Mouse (Mus musculus) liver, embryonic 12.5 days (tissue): ENCODE measurements around the gene Gm5475. TPM values are rescaled to one million over a fixed set of nuclear protein-coding genes. Genes with fewer than 3 reads are reported as not detected.

Source experiments
- ATAC-seq: fragments of 200-750 bp; cut with Nextera tagmentation; 2 replicates; pipeline ENCODE4 v1.8.0; 2017; ENCODE audit warnings: moderate number of reproducible peaks, mild to moderate bottlenecking, moderate library complexity
- H3K27ac ChIP-seq: fragments of 300-500 bp; sonication (generic); 2 replicates; pipeline ENCODE4 v1.5.1; 2016; ENCODE audit warnings: mild to moderate bottlenecking
- H3K27me3 ChIP-seq: fragments of 300-500 bp; sonication (generic); replicated peaks from 2 replicates; pipeline ENCODE4 v1.6.1; 2016; ENCODE audit warnings: mild to moderate bottlenecking, moderate library complexity
- H3K36me3 ChIP-seq: fragments of 300-500 bp; sonication (generic); 2 replicates; pipeline ENCODE4 v1.6.1; 2016; ENCODE audit warnings: mild to moderate bottlenecking, moderate library complexity
- H3K4me1 ChIP-seq: fragments of 300-500 bp; sonication (generic); 2 replicates; pipeline ENCODE4 v1.6.1; 2016
- H3K4me2 ChIP-seq: fragments of 300-500 bp; sonication (generic); 2 replicates; pipeline ENCODE4 v1.6.1; 2016; ENCODE audit warnings: mild to moderate bottlenecking, moderate library complexity
- H3K4me3 ChIP-seq: fragments of 300-500 bp; sonication (generic); 2 replicates; pipeline ENCODE4 v1.5.1; 2016; ENCODE audit warnings: mild to moderate bottlenecking, moderate library complexity
- H3K9ac ChIP-seq: fragments of 300-500 bp; sonication (generic); 2 replicates; pipeline ENCODE4 v1.6.1; 2016; ENCODE audit warnings: mild to moderate bottlenecking, moderate library complexity
- H3K9me3 ChIP-seq: fragments of 300-500 bp; sonication (generic); replicated peaks from 2 replicates; pipeline ENCODE4 v1.6.1; 2016; ENCODE audit warnings: mild to moderate bottlenecking, moderate library complexity
- WGBS: fragments of 180-500 bp; shearing (Covaris S2); methylation state at CpG from one replicate; pipeline ENCODE4 v1.1.7; 2016; ENCODE audit not compliant: insufficient replicate concordance; 5-methylcytosine and 5-hydroxymethylcytosine counted together
- polyA plus RNA-seq: library from polyadenylated mRNA; unstranded; fragments of >200 nt; fragmentation: Nextera tagmentation; extraction: Ambion mirVana; gene quantifications from 2 replicates; pipeline ENCODE4 v1.2.1, GENCODE M21; 2016

The Gm5475 gene
- polyA plus RNA-seq, 1 experiment from 2014 or later: 0.08 TPM

- Histone ChIP-seq H3K4me3 (no peak overlapping the region), H3K9ac (no peak overlapping the region), H3K4me1 (peaks cover 21% of the 10 kb centered on the region), H3K27me3 (peaks cover 5% of the 10 kb centered on the region; the same call in 1 of the 2 replicates), H3K27ac (no peak overlapping the region), H3K36me3 (no peaks in the 10 kb centered on the region), H3K4me2 (no peak overlapping the region), H3K9me3 (no peaks in the 10 kb centered on the region)
- 69% methylated on average over 7 of the region's 7 CpGs for WGBS
- no peak for ATAC-seq
Measured at GRCm38 (mm10) chr15:100456356-100456991, 34.5 kb downstream of the Gm5475 start.

- Histone ChIP-seq H3K9ac (no peak overlapping the region), H3K4me3 (peak overlapping the region; percentile 19; the same call in 1 of the 2 replicates)
Measured at GRCm38 (mm10) chr15:100457340-100457739, 35.4 kb downstream of the Gm5475 start.

DNA sequence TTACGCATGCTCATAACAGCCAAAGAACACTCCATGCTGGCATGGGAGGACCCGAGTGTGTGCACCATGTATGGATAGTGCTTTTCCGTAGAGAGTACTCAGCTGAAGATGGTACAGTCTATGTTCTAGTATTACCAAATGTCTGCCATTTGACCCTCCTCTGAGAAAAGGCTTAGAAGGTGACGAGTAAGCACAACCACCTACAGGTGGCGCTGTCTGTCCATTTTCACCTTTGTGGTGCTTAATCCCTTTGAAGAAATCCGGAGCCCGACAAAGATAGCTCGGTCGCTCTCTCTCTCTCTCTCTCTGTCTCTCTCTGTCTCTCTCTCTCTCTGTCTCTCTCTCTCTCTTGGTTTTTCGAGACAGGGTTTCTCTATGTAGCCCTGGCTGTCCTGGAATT is 36.1 kb downstream of the Gm5475 start:
- no peaks in the 10 kb centered on the region for H3K9me3 ChIP-seq
- no peaks in the 10 kb centered on the region for H3K36me3 ChIP-seq
- no peak overlapping the region for H3K9ac ChIP-seq
- no peak overlapping the region for H3K4me3 ChIP-seq
- H3K27ac ChIP-seq: no peak overlapping the region
- H3K4me1 ChIP-seq: peaks cover 21% of the 10 kb centered on the region
- no peak for ATAC-seq
- H3K4me2 ChIP-seq: peak overlapping the region; percentile 56; the same call in 1 of the 2 replicates
- 30% methylated on average over 10 of the region's 10 CpGs for WGBS
- no peaks in the 10 kb centered on the region for H3K27me3 ChIP-seq

More at GRCm38 (mm10) chr15:100457340-100457739, 35.4 kb downstream of the Gm5475 start:
- 5% methylated on average over 17 of the region's 17 CpGs for WGBS
- H3K4me1 ChIP-seq: peaks cover 21% of the 10 kb centered on the region
- no peaks in the 10 kb centered on the region for H3K36me3 ChIP-seq
- H3K27ac ChIP-seq: no peak overlapping the region
- 0 out of 2 replicates have a peak, but pooled peaks cover 4% of the 10 kb centered on the region for H3K27me3 ChIP-seq
- H3K9me3 ChIP-seq: no peaks in the 10 kb centered on the region
- peak overlapping the region; percentile 56 for H3K4me2 ChIP-seq
- peak; percentile 68 for ATAC-seq

DNA sequence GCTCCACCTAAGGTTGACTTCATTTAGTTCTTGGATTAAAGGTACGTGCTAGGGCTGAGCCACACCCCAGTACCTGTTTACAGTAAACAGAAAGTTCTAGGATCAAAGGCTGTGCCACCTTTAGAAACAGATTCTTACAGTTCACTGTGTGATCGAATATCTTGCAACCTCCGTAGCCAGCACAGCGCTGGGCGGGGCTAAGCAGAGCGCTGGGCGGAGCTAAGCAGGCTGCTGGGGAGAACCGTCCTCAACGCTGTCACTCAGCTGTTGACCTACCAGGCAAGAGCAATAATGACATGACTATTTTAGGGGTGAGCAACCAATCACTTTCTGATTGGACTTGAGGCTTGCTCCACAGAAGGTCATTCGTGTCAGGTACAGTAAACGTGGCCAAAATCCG is 39.0 kb downstream of the Gm5475 start:
- Histone ChIP-seq H3K27me3 (no peaks in the 10 kb centered on the region), H3K4me3 (peak overlapping the region; percentile 33; the same call in 1 of the 2 replicates), H3K9me3 (no peaks in the 10 kb centered on the region), H3K9ac (peak overlapping the region; percentile 18; the same call in 1 of the 2 replicates), H3K4me1 (peaks cover 21% of the 10 kb centered on the region), H3K27ac (no peak overlapping the region), H3K4me2 (peak overlapping the region; percentile 61), H3K36me3 (no peaks in the 10 kb centered on the region)
- ATAC-seq: peak; percentile 81
- 7% methylated on average over 12 of the region's 12 CpGs for WGBS

GRCm38 (mm10) chr15:100461646-100462045 is 39.7 kb downstream of the Gm5475 start:
- Histone ChIP-seq H3K9ac (no peak overlapping the region), H3K4me3 (no peak overlapping the region), H3K4me2 (no peak overlapping the region), H3K9me3 (no peaks in the 10 kb centered on the region), H3K36me3 (no peaks in the 10 kb centered on the region), H3K4me1 (peaks cover 21% of the 10 kb centered on the region), H3K27me3 (no peaks in the 10 kb centered on the region), H3K27ac (no peak overlapping the region)
- ATAC-seq: no peak
- WGBS: 47% methylated on average over 9 of the region's 9 CpGs

DNA sequence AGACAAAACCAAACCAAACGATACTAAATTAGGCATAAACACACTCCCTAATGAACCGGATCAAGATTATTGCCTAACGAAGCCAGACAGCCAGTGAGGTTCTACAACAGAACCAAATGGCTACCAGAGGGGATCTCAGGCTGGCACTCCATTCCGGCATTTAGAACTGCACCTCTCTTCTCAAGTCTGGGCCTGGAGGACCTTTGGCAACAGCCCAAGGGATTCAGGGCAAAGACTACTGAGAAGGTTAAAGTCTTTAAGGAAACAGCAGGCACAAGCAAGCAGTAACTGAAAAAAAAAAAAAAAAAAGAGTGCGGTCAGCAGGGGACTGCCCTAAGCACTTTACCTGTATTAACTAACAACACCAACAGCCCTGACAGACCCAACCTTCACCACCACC is 40.1 kb downstream of the Gm5475 start:
- H3K4me2 ChIP-seq: no peak overlapping the region
- H3K27ac ChIP-seq: no peak overlapping the region
- peaks cover 20% of the 10 kb centered on the region for H3K4me1 ChIP-seq
- H3K9ac ChIP-seq: no peak overlapping the region
- H3K27me3 ChIP-seq: no peaks in the 10 kb centered on the region
- no peaks in the 10 kb centered on the region for H3K9me3 ChIP-seq
- 72% methylated on average over 5 of the region's 5 CpGs for WGBS
- H3K36me3 ChIP-seq: no peaks in the 10 kb centered on the region
- no peak for ATAC-seq
- no peak overlapping the region for H3K4me3 ChIP-seq

DNA sequence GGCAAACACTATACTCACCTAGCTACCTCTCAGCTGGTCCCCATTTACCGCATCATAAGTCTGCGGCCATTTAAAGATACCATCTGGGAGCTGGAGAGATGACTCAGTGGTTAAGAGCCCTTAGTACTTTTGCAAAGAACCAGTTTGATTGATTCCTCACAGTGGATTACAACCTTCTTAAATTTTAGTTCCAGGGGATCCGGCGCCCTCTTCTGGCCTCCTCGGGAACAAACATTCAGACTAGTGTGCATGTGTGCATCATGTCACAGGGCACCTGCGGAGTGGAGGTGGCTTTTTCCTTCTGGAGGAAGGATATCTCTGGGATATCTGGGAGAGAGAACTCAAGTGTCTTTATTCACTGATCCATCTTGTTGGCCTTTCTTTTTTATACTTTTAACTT is 41.8 kb downstream of the Gm5475 start:
- Histone ChIP-seq H3K9me3 (no peaks in the 10 kb centered on the region), H3K27me3 (no peaks in the 10 kb centered on the region), H3K4me3 (no peak overlapping the region), H3K9ac (no peak overlapping the region), H3K4me1 (peaks cover 24% of the 10 kb centered on the region), H3K36me3 (no peaks in the 10 kb centered on the region), H3K4me2 (no peak overlapping the region), H3K27ac (no peak overlapping the region)
- 18% methylated on average over 6 of the region's 6 CpGs for WGBS
- no peak; the same call in 1 of the 2 replicates for ATAC-seq

DNA sequence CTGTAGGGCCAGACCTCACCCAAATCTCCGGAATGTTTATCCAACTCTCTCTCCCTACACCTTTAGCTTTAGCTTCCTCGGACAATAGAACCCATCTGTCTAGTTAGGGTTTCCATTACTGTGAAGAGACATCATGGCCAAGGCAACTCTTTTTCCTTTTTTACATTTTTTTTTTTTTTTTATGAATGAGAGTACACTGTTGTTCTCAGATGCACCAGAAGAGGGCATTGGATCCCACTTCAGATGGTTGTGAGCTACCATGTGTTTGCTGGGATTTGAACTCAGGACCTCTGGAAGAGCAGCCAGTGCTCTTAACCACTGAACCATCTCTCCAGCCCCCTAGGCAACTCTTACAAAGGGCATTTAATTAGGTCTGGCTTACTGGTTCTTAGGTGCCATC is 43.5 kb downstream of the Gm5475 start:
- Histone ChIP-seq H3K27me3 (no peaks in the 10 kb centered on the region), H3K36me3 (no peaks in the 10 kb centered on the region), H3K4me1 (peaks cover 36% of the 10 kb centered on the region), H3K4me2 (no peak overlapping the region), H3K4me3 (no peak overlapping the region), H3K9ac (no peak overlapping the region), H3K27ac (no peak overlapping the region), H3K9me3 (no peaks in the 10 kb centered on the region)
- no peak for ATAC-seq
- WGBS: 62% methylated on average over 2 of the region's 2 CpGs

DNA sequence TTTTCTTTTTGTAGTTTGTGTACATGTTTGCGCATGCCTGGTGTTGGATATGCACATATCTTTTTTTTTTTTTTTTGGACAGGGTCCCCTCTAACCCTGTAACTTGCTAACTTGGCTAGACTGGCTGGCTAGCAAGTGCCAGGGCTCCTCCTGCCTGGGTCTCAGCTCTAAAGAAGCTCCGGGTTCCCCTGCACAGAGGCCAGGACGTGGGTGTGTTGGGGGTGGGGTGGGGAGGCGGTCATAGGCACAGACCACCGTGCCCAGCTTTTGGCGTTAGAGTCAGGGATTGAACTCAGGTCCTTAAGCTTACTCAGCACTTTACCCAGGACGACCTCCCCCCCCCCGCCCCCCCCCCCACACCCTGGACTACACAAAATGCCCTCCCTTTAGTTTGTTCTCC is 45.8 kb downstream of the Gm5475 start:
- ATAC-seq: no peak
- WGBS: 30% methylated on average over 8 of the region's 8 CpGs
- Histone ChIP-seq H3K27ac (no peak overlapping the region), H3K9ac (0 out of 2 replicates have a peak overlapping the region, but pooled peaks have one; percentile 27), H3K4me1 (peaks cover 29% of the 10 kb centered on the region), H3K4me3 (peak overlapping the region; percentile 87), H3K27me3 (no peaks in the 10 kb centered on the region), H3K9me3 (no peaks in the 10 kb centered on the region), H3K4me2 (peak overlapping the region; percentile 91), H3K36me3 (peaks cover 21% of the 10 kb centered on the region)

GRCm38 (mm10) chr15:100468295-100469188 is 46.6 kb downstream of the Gm5475 start, which contains the start of gene Letmd1:
Letmd1 (plus strand) TSS chr15:100469023.
- WGBS: 1% methylated on average over 77 of the region's 84 CpGs

GRCm38 (mm10) chr15:100469189-100469545 is 47.2 kb downstream of the Gm5475 start:
- ATAC-seq: peak; percentile 38
- peak overlapping the region; percentile 83 for H3K27ac ChIP-seq
- peaks cover 29% of the 10 kb centered on the region for H3K4me1 ChIP-seq
- peak overlapping the region; percentile 87 for H3K4me3 ChIP-seq
- WGBS: 2% methylated on average over 19 of the region's 19 CpGs
- no peaks in the 10 kb centered on the region for H3K27me3 ChIP-seq
- H3K9me3 ChIP-seq: no peaks in the 10 kb centered on the region
- peak overlapping the region; percentile 91 for H3K4me2 ChIP-seq
- peak overlapping the region; percentile 81 for H3K9ac ChIP-seq
- peaks cover 35% of the 10 kb centered on the region for H3K36me3 ChIP-seq

More at GRCm38 (mm10) chr15:100468295-100469188, 46.6 kb downstream of the Gm5475 start, which contains the start of gene Letmd1:
- Histone ChIP-seq H3K4me1 (peaks cover 29% of the 10 kb centered on the region), H3K36me3 (peaks cover 28% of the 10 kb centered on the region), H3K9ac (peak within 1 kb of the TSS; percentile 81), H3K4me3 (peak within 1 kb of the TSS; percentile 87), H3K27ac (peak within 1 kb of the TSS; percentile 83), H3K4me2 (peak within 1 kb of the TSS; percentile 91), H3K9me3 (no peaks in the 10 kb centered on the region), H3K27me3 (no peaks in the 10 kb centered on the region)
- peak; percentile 89 for ATAC-seq

DNA sequence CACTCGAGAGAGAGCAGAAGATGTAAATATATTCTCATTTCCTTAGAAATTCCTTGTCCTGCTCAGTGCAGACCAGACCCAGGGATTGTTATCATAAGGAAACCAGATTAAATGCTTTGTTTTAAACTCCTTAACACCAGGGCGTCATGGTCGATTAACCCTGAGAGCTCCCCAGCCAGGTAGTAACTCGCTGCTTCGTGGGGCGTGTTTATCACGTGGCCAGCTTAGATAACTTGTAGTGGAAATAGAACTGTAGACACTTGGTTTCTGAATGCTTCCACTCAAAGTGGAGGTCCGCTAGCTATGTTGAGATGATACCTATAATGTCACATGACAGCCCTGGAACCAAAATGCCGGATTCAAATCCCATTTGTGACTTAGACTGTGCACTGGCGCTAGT is 48.1 kb downstream of the Gm5475 start:
- Histone ChIP-seq H3K9me3 (no peaks in the 10 kb centered on the region), H3K36me3 (peaks cover 43% of the 10 kb centered on the region), H3K27me3 (no peaks in the 10 kb centered on the region), H3K4me2 (peak overlapping the region; percentile 91), H3K27ac (no peak overlapping the region), H3K4me3 (peak overlapping the region; percentile 87), H3K4me1 (peaks cover 30% of the 10 kb centered on the region), H3K9ac (no peak overlapping the region)
- WGBS: 45% methylated on average over 10 of the region's 10 CpGs
- no peak for ATAC-seq
